Mouse (Mus musculus) kidney, adult 2 months (tissue): Measurements from ENCODE around the gene Rpl12. TPM values are rescaled to one million over a fixed set of nuclear protein-coding genes. Genes with fewer than 3 reads are reported as not detected.

ENCODE experiments used
- DNase-seq: peaks from one replicate; pipeline ENCODE4 v3.0.0; 2021
- H3K27ac ChIP-seq: fragments of 200-500 bp; 2 replicates; pipeline ENCODE4 v1.5.1; 2012; ENCODE audit warnings: low read depth, low read length, control low read depth, inconsistent platforms; ENCODE audit not compliant: insufficient read depth
- H3K27me3 ChIP-seq: fragments of 200-500 bp; replicated peaks from 2 replicates; pipeline ENCODE4 v1.6.1; 2012; ENCODE audit warnings: mild to moderate bottlenecking, moderate library complexity, low read length, inconsistent platforms; ENCODE audit not compliant: control insufficient read depth, insufficient read depth
- H3K36me3 ChIP-seq: fragments of 200-500 bp; 2 replicates; pipeline ENCODE4 v1.6.1; 2012; ENCODE audit warnings: mild to moderate bottlenecking, moderate library complexity, low read length, inconsistent platforms; ENCODE audit not compliant: control insufficient read depth, insufficient read depth
- H3K4me1 ChIP-seq: fragments of 200-500 bp; 2 replicates; pipeline ENCODE4 v1.6.1; 2011; ENCODE audit warnings: low read length; ENCODE audit not compliant: control insufficient read depth, insufficient read depth
- H3K4me3 ChIP-seq: fragments of 200-500 bp; 2 replicates; pipeline ENCODE4 v1.5.1; 2011; ENCODE audit warnings: mild to moderate bottlenecking, low read depth, low read length, control low read depth; ENCODE audit not compliant: insufficient read depth
- CTCF ChIP-seq: fragments of 200-500 bp; conservative IDR thresholded peaks from 2 replicates; pipeline ENCODE4 v1.5.1; 2011; ENCODE audit warnings: low read depth, mild to moderate bottlenecking, control low read depth, low read length, moderate library complexity, mixed read lengths; ENCODE audit not compliant: insufficient read depth, insufficient read length
- POLR2A ChIP-seq: fragments of 200-500 bp; IDR thresholded peaks from one replicate; pipeline ENCODE4 v1.6.1; 2011; ENCODE audit warnings: low read depth, low read length, control low read depth
- WGBS: fragments of 180-500 bp; shearing (Covaris S2); methylation state at CpG from one replicate; pipeline ENCODE4 v1.1.7; 2018; 5-methylcytosine and 5-hydroxymethylcytosine counted together
- polyA plus RNA-seq: library from polyadenylated mRNA; depleted of rRNA; stranded (reverse); fragments of >200 nt; gene quantifications from 2 replicates; pipeline ENCODE4 v1.2.3, GENCODE M21; 2012

The Rpl12 gene
- polyA plus RNA-seq, 1 experiment = 270 TPM

DNA sequence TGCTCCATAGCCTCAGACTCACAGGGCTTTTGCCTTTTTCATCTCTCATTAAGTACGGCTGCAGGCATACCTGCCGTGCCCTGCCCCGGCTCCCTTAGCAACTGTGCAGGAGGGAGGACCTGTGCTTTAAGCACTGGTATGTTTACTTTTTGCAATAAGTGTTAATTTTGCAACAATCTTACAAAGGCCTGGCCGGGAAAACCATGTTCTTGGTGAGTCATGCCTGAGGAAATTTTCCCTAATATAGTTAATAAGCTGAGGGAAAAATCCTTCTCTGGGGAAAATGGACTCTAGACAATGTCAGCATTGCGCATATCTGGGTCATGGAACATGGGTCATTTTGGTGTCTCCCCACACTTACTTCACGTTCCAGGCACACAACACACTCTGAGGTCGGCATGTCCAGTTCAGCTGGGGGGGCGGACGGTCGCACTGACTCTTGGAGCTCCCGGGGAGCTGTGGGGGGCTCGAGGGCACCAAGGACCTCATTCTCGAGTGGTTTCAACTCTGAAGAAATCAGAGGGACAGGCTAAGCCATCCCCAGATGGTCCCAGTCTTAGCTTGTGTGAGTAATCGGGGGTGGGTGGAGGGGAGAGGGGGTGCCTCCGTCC, 33.6 kb upstream of the Rpl12 start:
- no peak for DNase-seq
- Histone ChIP-seq H3K27ac (no peak overlapping the region), H3K36me3 (no peaks in the 10 kb centered on the region), H3K27me3 (no peaks in the 10 kb centered on the region), H3K4me3 (no peak overlapping the region), H3K4me1 (no peaks in the 10 kb centered on the region)
- WGBS = 69% methylated on average over 15 of the region's 15 CpGs
- TF ChIP-seq POLR2A = no peak
- TF ChIP-seq CTCF = no peak

DNA sequence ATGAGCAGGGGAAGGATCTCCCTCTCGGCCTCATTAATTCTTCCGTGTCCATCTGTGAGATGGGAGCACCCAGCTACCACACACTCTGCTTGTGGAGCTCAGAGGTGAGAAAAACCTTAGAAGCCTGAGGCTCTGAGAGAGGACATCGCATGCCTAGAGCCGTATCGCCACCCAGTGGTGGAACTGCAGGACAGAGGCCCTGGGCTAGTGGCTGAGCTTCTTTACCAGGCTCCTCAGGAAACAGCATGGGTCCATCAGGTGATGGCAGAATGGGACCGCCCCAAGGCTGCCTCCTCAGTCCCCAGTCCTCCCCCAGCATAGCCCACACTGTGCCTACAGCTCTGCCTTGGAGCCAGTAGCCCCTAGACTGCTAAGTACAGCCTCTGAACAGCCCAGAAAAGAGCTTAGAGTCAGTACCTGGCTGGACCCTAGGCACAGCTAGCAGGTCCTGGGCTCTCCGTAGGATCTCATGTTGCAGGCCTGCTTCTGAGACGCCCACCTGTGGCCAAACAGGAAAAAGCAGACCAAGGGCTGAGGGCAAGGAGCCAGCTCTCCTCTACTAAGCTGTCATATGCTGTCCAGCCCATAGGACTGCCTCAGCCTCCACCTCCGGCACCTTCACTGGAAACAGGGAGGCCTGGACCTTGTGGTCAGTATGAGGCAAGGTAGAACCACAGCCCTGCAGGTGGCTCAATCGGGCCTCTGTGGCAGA, 33.0 kb upstream of the Rpl12 start:
- H3K36me3 ChIP-seq = no peaks in the 10 kb centered on the region
- DNase-seq = peak; percentile 68
- 46% methylated on average over 10 of the region's 10 CpGs for WGBS

DNA sequence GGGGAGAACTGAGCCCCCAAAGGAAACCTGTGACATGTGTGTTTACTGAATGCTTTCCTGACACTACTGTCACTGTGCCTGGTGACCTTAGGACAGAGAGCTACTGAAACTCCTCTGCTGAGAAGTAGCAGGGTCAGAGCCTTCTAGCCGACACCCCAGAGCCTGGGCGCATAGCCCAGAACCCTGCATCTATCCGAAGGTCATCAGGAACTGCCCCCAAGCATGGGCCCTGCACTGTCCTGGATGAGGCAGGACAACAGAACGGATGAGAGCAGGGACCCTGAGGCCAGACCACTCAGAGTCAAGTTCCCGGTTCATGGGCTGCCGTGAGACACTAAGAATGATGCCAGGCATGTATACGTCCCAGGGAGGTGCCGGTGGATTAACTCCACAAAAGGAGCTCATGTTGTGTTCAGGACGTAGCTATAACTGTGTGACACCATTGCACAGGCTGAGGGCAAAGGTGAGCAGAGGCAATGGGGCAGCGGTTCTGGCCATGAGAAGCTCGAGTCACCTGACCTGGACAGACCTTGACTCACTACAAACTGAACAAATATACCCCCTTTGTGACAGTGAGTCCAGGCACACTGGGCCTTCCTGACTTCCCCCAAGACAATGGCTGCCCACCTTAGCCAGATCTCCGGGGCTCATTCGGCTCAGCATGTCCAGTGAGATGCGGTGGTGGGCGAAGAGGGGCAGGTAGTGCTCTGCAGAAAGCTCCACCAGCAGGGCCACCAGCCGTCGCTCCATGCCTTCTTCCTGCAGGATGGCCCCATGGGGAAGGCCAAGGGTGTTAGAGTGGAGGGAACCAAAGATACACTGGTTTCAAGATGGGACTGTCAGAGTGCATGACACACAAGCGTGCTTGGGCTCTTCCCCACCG, 32.2 kb upstream of the Rpl12 start:
- Histone ChIP-seq H3K27me3 (no peaks in the 10 kb centered on the region), H3K4me3 (no peak overlapping the region), H3K36me3 (no peaks in the 10 kb centered on the region), H3K4me1 (no peaks in the 10 kb centered on the region), H3K27ac (no peak overlapping the region)
- peak; percentile 53 for DNase-seq
- no peak for TF ChIP-seq POLR2A
- no peak for TF ChIP-seq CTCF
- 84% methylated on average over 19 of the region's 19 CpGs for WGBS

More for the DNA sequence above, 33.0 kb upstream of the Rpl12 start:
- Histone ChIP-seq H3K27me3 (no peaks in the 10 kb centered on the region), H3K27ac (no peak overlapping the region), H3K4me3 (no peak overlapping the region), H3K4me1 (no peaks in the 10 kb centered on the region)
- no peak for TF ChIP-seq POLR2A
- peak; percentile 88 for TF ChIP-seq CTCF

DNA sequence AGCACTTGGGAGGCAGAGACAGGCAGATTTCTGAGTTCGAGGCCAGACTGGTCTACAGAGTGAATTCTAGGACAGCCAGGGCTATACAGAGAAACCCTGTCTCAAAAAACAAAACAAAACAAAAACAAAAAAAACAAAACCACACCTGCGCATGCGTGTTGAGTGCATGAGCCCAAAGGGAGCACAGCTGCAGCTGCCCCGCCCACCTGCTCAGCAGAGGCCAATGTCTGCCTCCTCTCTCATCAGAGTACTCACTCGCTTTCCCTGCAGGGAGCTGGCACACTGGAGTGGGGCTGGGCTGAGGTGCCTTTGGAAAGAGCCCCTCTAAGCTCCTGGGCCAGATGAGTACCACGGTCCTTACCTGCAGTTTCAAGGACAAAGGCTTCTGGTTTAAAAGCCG, 29.6 kb upstream of the Rpl12 start:
- no peaks in the 10 kb centered on the region for H3K27me3 ChIP-seq
- no peak overlapping the region for H3K4me3 ChIP-seq
- TF ChIP-seq CTCF (no peak), POLR2A (no peak)
- DNase-seq = no peak
- no peaks in the 10 kb centered on the region for H3K36me3 ChIP-seq
- no peak overlapping the region for H3K27ac ChIP-seq
- WGBS = 78% methylated on average over 7 of the region's 7 CpGs
- H3K4me1 ChIP-seq = no peaks in the 10 kb centered on the region

DNA sequence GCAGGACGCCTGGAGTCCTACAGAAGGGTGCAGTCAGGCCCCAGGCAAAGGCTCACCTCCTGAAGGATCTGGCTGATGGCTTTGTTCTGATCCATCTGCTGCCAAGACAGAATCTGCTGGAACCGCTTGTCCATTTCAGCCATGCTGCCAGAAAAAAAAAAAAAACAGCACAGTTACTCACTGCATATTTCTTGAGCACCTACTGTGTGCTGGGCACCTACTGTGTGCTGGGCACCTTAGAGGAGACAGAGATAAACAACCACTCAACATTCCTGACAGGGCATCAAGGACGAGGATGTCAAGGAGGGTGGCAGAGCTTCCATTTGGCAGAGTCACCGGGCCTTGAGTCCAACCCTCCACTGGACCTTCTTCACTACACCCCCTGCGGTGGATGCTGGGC, 22.6 kb upstream of the Rpl12 start:
- Histone ChIP-seq H3K27me3 (no peaks in the 10 kb centered on the region), H3K27ac (no peak overlapping the region), H3K4me3 (no peak overlapping the region), H3K36me3 (no peaks in the 10 kb centered on the region; the same call in 1 of the 2 replicates), H3K4me1 (no peaks in the 10 kb centered on the region)
- TF ChIP-seq POLR2A = no peak
- TF ChIP-seq CTCF = no peak
- WGBS = 94% methylated on average over 5 of the region's 5 CpGs
- DNase-seq = no peak

DNA sequence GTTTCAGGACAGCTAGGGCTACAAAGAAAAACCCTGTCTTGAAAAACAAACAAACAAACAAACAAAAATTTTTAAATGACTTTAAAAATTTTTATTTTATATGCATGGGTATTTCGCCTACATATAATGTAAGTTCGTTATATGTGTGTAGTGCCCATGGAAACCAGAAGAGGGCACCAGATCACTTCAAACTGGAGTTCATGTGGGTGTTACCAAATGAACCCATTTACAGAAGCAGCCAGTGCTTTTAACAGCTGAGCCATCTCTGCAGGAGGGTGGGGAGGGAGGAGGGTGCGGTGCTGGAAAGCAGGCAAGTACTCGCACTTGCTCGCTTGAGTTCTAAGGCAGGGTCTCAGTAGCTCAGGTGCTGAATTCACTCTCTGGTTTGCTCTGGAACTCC, 21.9 kb upstream of the Rpl12 start:
- TF ChIP-seq CTCF (no peak), POLR2A (no peak)
- Histone ChIP-seq H3K4me1 (no peaks in the 10 kb centered on the region), H3K27ac (no peak overlapping the region), H3K4me3 (no peak overlapping the region), H3K36me3 (no peaks in the 10 kb centered on the region; the same call in 1 of the 2 replicates), H3K27me3 (no peaks in the 10 kb centered on the region)
- peak; percentile 52 for DNase-seq
- WGBS = 85% methylated on average over 5 of the region's 5 CpGs

DNA sequence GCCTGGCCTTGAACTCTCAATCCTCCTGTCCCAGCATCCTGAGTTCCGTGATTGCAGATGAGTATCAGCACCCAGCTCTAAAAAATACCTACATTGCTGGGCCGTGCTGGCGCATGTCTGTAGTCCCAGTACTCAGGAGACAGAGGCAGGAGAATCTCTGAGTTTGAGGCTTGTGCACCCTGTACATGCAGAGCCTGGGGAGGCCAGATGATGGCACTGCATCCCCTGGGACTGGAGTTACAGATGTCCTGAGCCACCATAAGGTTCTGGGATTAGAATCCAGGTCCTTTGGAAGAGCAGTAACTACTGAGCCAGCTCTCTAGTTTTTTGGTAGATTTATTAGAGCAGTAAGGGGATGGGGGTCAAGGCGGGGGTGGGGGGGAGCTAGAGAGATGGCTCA, 20.9 kb upstream of the Rpl12 start:
- H3K36me3 ChIP-seq = no peaks in the 10 kb centered on the region; the same call in 1 of the 2 replicates
- WGBS = 99% methylated on average over 4 of the region's 4 CpGs
- H3K4me3 ChIP-seq = no peak overlapping the region

More for the DNA sequence above, 20.9 kb upstream of the Rpl12 start:
- Histone ChIP-seq H3K4me1 (no peaks in the 10 kb centered on the region), H3K27ac (no peak overlapping the region), H3K27me3 (no peaks in the 10 kb centered on the region)
- DNase-seq = no peak
- TF ChIP-seq POLR2A (no peak), CTCF (0 out of 2 replicates have a peak, but pooled peaks have one; percentile 15)
